18 mouse cellular contexts compared by ENCODE assay signal in genomic region chr6:145352705-145353104, GRCm38 (mm10).
"Had no signal": no experiment of that assay in that cellular context is flagged by ENCODE, and none has a peak within 500 bp of the region (broad histone marks: within the 10 kb centered on the region; RNA-seq: fewer than 3 reads in every experiment).

No protein-coding gene starts in this region.

- ATAC-seq: lung, postnatal 0 days; midbrain, embryonic 13.5 days; midbrain, embryonic 15.5 days had no signal

- H3K9ac ChIP-seq: liver, embryonic 14.5 days; lung, embryonic 15.5 days; midbrain, embryonic 13.5 days; midbrain, embryonic 15.5 days; neural tube, embryonic 12.5 days; stomach, embryonic 15.5 days had no signal

- H3K4me1 ChIP-seq: midbrain, embryonic 13.5 days; midbrain, embryonic 15.5 days; neural tube, embryonic 12.5 days; stomach, embryonic 15.5 days had no signal

- H3K4me2 ChIP-seq: lung, embryonic 15.5 days; midbrain, embryonic 11.5 days; midbrain, embryonic 13.5 days; midbrain, embryonic 15.5 days; neural tube, embryonic 12.5 days; stomach, embryonic 15.5 days had no signal

- H3K27ac ChIP-seq: liver, embryonic 14.5 days; lung, embryonic 15.5 days; macrophage; midbrain, embryonic 13.5 days; midbrain, embryonic 15.5 days; neural tube, embryonic 12.5 days; stomach, embryonic 15.5 days; stomach, postnatal 0 days had no signal

- H3K4me3 ChIP-seq: lung, embryonic 15.5 days; megakaryocyte, embryonic 14.5 days; midbrain, embryonic 13.5 days; midbrain, embryonic 15.5 days; neural tube, embryonic 12.5 days; stomach, embryonic 15.5 days had no signal

- H3K27me3 ChIP-seq: lung, embryonic 15.5 days; megakaryocyte, embryonic 14.5 days; midbrain, embryonic 13.5 days; midbrain, embryonic 15.5 days; neural tube, embryonic 12.5 days; stomach, embryonic 15.5 days had no signal

- H3K36me3 ChIP-seq: lung, embryonic 15.5 days; midbrain, embryonic 13.5 days; midbrain, embryonic 15.5 days; neural tube, embryonic 12.5 days; stomach, embryonic 15.5 days had no signal

- H3K9me3 ChIP-seq: midbrain, embryonic 15.5 days; neural tube, embryonic 12.5 days; stomach, embryonic 15.5 days had no signal

- DNase-seq: lung, adult 2 months; lung, postnatal 14 days; lung, postnatal 36 days; right cerebral cortex, postnatal 14 days; thymus, adult 2 months; thymus, postnatal 25 days; thymus, postnatal 4 days had no signal
